Mouse (Mus musculus): ENCODE results near the gene Nfil3.

Gene Nfil3

DNA sequence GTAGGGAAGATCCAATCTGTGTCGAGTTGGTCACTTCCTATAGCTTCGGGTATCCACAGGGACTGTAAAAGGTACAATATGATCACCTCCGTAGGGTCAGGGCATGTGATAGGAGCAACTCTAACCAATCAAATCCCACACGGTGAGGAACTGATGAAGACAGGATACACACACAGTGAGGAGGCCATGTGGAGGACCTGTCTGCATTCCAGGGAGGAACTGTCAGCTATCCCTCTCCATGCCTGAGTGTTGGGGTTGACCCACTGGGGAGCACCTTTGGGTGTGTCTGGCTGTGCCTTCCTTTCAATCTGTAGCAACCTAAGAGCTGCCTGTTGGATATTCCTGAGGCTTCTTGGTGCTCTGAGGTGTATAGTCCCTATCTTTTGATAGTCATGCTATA lies 18.0 kb downstream of the Nfil3 start:
- in situ Hi-C loops (cut with MboI; ENCODE audit: low pct_unique_long_range_greater_than_20kb in 1 of 2, low sequenced_read_pairs in 2 of 2, unreplicated experiment in 1 of 2) = no loop called here

DNA sequence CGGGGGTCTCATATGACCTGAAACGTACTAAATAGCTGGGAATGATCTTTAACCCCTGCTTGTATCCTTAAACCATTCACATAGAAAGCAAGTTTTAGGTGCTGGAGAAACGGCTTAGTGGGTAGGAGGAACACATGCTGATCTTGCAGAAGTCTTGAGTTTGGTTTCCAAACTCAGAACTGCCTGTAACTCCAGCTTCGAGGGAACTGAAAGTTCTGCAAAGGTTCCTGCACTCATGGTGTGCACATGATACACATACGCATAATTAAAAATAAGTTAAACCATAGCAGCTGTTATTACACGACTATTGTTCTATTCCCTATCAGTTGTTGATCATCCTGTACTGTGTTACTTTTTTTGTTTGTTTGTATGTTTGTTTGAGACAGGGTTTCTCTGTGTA lies 18.5 kb downstream of the Nfil3 start:
- in situ Hi-C loops (cut with MboI; ENCODE audit: low pct_unique_long_range_greater_than_20kb in 1 of 2, low sequenced_read_pairs in 2 of 2, unreplicated experiment in 1 of 2) = no loop called here

DNA sequence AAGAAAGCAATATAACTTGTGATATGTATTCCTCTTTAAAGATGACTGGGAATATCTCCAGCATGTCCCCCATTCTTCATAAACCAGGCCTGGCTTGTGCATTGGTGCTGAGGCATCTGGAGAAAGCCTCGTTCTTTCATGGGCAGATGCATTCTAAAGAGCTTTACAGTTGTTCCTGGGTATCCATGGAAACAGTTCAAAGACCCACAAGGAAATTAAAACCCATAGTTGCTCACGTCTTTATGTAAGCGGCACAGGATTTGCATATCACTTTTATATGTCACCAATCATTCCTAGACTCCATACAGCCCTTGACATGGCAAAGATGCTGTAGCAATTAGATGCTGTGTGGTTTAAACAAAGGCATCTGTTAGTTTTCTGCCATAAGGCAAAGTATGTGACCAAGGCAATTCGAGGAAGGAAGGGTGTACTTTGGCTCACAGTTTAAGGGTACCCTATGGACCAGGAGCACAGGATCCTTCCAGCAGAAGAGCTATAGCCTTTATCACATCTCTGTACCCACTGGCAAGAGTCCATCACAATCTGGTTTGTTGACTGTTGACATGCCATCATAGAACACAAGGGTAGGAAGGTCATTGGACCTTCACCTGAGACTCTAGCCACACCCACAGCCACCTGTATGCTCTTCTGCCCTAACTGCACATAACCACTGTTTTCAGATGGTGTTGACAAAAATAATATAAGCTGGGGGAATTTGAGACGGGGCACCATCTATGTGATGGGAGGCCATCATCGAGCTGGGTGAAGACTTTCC lies 26.9 kb downstream of the Nfil3 start:
- in situ Hi-C loops (cut with MboI; ENCODE audit: low pct_unique_long_range_greater_than_20kb in 1 of 2, low sequenced_read_pairs in 2 of 2, unreplicated experiment in 1 of 2) = no loop called here

DNA sequence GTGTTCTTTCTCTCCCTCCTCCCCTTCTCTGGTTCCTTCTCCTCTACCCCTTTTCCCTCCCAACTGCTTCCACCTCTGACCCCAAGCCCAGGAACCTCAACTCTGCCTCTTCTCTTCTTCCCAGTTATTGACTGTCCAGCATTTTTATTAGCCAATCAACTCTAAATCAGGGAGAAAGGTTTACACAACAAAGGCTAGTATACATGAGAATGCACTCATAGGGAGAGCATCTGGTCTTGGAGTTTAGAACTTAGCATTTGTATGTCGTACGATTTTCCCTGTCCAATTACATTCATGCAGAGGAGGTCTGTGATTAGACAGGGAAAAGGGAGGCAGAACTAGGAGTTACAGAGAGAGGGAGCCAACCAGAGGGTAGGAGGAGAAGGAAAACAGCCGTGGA lies 31.7 kb downstream of the Nfil3 start:
- in situ Hi-C loops (cut with MboI; ENCODE audit: low pct_unique_long_range_greater_than_20kb in 1 of 2, low sequenced_read_pairs in 2 of 2, unreplicated experiment in 1 of 2) = no loop called here

DNA sequence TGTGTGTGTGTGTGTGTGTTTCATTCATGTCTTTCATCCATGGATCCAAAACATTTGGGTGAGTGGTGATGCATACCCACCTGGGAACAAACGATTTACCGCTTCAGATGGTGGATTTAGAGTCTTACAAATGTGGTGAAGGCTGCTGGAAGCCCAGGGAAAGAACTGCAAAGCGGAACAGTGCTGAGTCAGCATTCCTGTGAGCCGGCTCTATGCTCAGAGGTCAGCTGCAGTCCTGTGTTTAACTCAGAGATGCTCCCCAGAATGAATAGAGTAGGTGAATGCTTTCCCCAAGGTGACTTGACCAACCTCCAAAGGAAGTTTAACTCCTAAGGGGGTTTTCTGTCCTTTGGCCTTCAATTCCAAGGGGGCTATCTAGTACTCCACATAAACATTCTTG lies 33.3 kb downstream of the Nfil3 start:
- in situ Hi-C loops (cut with MboI; ENCODE audit: low pct_unique_long_range_greater_than_20kb in 1 of 2, low sequenced_read_pairs in 2 of 2, unreplicated experiment in 1 of 2) = no loop called here

DNA sequence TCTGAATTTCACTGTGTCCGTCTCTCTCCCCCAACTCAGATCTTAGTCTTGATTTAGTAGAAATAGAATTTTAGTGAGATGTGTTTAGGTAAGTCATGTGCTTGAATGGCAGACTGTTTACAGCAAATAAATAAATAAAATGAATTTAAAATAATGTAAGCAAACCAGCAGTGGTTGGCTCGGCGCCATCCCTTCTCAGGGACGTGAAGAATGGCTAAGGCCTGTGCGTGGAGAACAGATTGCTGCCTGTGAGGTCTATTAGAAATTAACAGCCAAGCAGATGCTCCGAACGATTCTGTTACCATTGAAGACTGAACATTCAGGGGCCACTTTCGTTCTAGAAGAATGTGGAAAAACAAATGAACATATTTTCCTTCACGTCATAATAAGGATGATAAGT lies 35.1 kb downstream of the Nfil3 start:
- in situ Hi-C loops (cut with MboI; ENCODE audit: low pct_unique_long_range_greater_than_20kb in 1 of 2, low sequenced_read_pairs in 2 of 2, unreplicated experiment in 1 of 2) = no loop called here

DNA sequence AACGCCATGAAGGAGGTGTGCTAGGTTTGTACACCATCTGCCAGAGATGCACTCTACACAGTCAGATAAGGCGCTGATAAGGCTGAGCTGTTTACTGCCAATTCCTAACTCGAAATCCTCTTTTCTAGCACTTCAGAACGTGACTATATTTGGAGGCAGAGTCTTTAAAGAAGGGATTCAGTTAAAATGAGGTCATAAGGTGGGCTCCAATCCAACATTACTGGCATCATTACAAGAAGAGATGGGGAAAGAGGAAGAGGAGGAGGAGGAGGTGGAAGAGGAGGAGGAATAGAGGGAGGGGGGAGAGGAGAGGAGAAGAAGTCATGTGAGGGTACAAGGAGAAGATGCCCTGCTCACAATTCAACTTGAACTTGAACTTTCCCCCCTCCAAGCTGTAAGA lies 36.8 kb downstream of the Nfil3 start:
- in situ Hi-C loops (cut with MboI; ENCODE audit: low pct_unique_long_range_greater_than_20kb in 1 of 2, low sequenced_read_pairs in 2 of 2, unreplicated experiment in 1 of 2) = no loop called here

DNA sequence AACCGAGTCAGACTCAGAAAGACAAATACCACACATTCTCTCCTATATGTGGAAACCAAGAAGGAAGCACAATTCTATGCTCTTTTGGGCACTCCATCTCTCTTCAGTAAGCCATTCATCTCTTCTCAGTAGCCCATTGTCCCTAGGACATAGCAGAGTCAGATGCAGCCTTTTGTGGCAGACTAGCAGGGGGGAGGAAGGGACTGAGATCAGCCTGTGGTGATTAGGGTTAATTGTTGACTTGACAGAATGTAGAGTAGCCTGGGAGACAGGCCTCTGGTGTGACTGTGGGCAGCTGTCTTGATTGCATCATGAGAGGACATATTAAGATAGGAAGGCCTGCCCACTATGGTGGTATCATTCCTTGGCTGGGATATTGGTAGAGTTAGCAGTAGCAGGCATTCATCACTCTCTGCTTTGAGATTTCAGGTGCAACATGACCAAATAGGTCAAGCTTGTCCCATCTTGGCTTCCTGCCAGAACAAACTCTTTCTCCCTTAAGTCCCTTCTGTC lies 37.9 kb downstream of the Nfil3 start:
- in situ Hi-C loops (cut with MboI; ENCODE audit: low pct_unique_long_range_greater_than_20kb in 1 of 2, low sequenced_read_pairs in 2 of 2, unreplicated experiment in 1 of 2) = no loop called here

DNA sequence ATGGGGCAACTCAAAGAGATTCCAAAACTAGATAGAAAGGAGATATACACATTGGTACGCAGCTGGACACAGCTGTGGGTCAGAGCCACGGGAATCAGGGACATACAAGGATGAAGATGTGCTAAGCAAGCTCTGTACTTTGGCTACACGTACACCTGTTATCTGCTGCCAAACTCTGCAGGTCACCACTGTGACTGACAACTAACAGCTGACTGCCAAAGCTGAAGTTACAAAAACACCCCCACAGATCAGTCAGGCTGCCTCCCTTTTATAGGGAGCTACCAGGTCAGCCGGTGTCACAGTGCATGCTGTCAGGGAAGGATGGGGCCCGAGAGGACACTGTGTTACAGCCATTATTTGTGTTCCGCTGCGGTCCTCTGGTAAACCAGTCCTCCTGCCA lies 39.9 kb downstream of the Nfil3 start:
- in situ Hi-C loops (cut with MboI; ENCODE audit: low pct_unique_long_range_greater_than_20kb in 1 of 2, low sequenced_read_pairs in 2 of 2, unreplicated experiment in 1 of 2) = no loop called here

DNA sequence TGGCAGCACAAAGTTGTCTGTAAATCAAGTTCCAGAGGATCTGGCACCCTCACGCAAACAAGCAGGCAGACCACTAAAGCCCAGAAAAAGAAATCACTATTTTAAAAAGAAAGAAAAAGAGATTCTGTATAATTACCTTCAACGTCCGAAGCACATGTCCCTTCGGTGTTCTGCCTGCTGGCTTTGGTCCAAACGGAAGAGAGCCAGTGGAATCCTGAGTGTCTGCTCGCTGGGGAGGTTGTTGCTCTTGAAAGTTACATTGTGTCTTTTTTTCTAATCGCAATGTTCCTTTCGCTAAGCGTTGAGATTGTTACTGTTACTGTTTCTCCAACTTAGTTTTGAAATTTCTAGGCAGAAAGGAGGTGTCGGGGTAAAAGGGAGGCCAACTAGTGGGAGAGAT lies 50.3 kb downstream of the Nfil3 start:
- in situ Hi-C loops (cut with MboI; ENCODE audit: low pct_unique_long_range_greater_than_20kb in 1 of 2, low sequenced_read_pairs in 2 of 2, unreplicated experiment in 1 of 2) = no loop called here

DNA sequence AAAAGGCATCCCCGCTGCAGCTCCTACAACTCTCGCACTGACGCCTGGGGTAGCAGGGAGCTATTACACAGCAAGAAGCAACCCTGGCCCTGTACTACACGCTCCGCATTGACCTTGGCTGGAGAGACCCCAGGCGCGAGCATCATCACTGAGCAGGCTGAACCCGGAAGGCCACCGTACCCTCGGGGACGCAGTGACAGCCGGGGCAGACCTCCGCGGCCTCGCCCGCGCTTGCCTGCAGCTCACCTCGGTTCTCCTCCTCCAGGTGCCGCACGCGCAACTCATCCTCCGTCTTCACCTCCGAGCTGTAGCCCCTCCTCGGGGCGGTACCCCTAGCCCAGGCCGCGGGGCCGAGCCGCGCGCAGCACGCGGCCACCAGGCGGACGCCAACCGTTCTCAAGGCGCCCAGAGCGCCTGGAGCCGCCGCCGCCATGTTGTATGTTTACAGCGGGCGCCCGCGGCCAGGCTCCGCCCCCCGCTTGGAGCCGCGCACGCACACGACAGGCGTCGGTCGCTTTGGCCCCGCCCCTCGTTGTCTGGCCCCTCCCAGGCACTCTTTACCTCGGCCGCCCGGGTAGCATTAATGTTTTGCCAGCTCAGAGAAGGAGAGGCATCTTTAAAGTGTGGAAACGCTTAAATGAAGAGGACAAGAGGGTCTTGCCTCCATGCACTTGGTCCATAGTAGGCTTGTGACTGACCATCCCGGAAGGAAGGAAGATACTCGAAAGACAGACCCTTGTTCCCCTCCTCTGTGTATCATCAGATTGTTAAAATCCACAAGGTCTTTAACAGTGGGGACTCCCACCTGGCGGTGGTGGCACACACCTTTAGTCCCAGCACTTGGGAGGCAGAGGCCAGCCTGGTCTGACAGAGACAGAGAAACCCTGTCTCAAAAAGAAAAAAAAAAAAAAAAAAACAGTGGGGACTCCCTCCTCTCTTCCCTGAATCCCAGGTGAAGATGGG lies 51.4 kb downstream of the Nfil3 start, which contains the start of gene Auh:
Auh (minus strand) TSS at position 473 of the 963 bp plus-strand sequence.
- in situ Hi-C loops (cut with MboI; ENCODE audit: low pct_unique_long_range_greater_than_20kb in 1 of 2, low sequenced_read_pairs in 2 of 2, unreplicated experiment in 1 of 2) = no loop called here

DNA sequence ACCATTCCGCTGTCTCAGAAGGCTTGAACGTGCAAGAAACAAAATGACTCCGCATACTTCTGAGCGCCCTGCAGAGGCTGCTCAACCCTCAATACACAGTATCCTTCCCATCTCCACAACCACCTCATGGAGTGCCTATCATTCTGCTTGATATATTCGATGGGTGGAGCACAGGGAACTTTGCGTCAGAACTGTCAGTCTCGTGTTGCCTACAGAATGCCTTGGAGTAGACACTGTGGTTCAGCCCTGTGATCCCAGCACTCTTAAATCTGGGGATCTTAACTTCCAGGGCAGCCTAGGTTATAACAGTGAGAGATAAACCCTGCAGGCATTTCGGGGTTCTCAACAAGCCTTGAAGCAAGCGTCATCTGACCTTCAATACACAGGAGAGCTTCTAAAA lies 52.5 kb downstream of the Nfil3 start:
- in situ Hi-C loops (cut with MboI; ENCODE audit: low pct_unique_long_range_greater_than_20kb in 1 of 2, low sequenced_read_pairs in 2 of 2, unreplicated experiment in 1 of 2) = no loop called here

DNA sequence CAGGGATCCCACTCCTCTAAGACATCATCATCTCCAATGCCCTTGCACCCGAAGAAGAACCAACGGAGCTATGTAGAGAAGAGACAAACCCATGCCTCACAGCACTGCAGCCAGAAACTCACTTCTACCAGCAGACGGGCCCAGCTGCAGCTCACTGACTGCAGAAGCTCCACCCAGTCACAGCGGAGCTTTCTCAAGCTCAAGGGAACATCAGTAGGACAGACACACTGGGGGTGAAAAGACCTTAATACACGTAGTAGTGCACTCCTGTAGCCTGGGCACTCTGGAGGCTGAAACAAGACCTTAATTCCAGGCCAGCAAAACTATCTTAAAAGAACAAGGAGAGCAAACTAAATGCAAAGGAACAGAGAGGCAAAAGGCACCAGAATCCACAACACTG lies 56.4 kb downstream of the Nfil3 start:
- in situ Hi-C loops (cut with MboI; ENCODE audit: low pct_unique_long_range_greater_than_20kb in 1 of 2, low sequenced_read_pairs in 2 of 2, unreplicated experiment in 1 of 2) = no loop called here

DNA sequence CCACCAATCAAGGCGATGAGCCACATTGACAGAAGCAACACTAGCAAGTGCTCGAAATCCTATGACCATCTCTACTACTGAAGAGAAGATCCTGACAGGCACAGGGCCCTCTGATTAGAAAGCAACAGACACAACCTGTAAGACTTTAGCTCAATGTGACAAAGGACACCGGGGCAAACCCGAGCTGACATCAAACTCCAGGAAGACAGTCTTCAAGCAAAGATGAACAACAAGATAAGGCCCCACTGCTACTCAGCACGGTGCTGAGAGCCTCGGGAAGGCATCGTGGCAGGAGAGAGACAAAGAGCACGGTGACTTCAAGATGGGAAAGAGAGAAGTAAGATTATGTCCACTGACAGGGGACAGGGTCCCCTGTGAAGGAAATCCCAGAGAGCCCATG lies 58.9 kb downstream of the Nfil3 start:
- in situ Hi-C loops (cut with MboI; ENCODE audit: low pct_unique_long_range_greater_than_20kb in 1 of 2, low sequenced_read_pairs in 2 of 2, unreplicated experiment in 1 of 2) = no loop called here

DNA sequence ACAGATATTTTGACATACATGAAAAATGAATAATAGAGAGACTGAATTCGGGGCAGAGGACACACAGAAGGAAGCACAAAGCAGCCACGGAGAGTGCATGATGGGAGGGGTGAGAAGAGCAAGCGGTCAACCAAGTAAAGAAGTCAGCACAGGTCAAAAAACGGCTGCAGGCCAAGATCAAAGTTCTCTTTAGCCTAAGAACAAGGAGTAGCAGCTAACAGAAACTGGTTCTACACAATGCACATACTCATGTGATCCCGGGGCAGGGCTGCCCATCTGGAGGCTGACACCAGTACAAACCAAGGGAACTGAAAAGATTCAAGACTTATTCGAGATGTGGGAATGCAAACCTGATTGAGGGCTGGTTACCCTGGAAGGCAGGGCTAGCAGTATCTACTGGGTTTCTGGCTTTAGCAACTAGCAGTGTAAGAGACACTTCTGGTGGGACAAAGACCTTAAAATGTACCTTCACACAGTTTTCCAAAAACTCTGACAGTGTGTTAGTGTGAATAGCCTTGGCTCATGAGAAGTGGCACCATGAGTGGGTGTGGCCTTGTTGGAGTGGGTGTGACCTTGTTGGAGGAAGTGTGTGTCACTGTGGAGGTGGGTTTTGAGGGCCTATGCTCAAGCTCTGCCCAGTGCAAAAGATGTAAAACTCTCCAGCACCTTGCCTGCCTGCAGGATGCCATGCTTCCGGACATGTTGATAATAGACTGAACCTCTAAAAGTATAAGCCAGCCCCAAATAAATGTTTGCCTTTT lies 59.6 kb downstream of the Nfil3 start:
- in situ Hi-C loops (cut with MboI; ENCODE audit: low pct_unique_long_range_greater_than_20kb in 1 of 2, low sequenced_read_pairs in 2 of 2, unreplicated experiment in 1 of 2) = no loop called here

DNA sequence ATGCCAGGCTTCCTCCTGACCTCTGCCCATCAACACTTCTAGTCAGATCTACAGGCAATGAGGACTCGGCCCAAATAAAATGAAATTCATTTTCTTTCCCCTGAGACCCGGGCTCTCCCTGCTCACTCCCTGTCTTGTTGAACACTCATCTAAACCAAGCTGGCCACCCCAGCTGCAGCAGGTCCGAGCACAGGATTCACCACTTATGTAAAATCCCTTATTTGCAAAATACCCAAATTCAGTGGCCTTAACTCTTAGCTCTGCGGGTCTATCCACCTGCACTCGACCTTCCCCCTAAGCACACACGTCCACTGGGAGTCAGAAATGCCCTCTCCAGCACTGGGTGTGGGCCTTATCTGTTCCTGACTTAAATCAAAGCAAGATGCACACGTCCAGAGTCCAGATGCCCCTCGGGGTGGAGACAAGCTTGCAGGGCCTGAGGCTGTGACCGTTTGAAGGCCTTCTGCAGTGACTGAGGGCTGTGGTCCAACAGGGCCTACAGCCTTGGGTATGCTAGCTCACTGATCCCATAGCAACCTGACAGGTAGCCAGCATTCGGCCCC lies 61.0 kb downstream of the Nfil3 start:
- in situ Hi-C loops (cut with MboI; ENCODE audit: low pct_unique_long_range_greater_than_20kb in 1 of 2, low sequenced_read_pairs in 2 of 2, unreplicated experiment in 1 of 2) = no loop called here

DNA sequence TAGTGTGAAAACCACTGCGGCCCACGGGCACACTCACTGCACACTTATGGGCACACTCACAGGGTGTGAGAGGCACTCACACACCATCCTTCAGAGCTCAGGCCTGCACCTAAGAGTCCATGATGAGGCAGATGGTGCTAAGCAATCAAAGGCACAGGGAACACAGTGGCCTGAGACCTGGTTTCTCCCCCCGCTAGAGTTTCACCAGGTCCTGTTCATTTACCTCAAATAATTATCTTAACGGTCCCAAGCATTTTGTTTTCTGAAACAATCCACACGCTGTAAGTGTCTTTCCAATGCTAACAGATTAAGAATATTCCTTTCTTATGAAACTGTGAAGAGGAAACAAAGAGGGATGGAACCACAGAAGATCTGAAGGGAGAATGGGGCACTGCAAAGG lies 62.5 kb downstream of the Nfil3 start:
- in situ Hi-C loops (cut with MboI; ENCODE audit: low pct_unique_long_range_greater_than_20kb in 1 of 2, low sequenced_read_pairs in 2 of 2, unreplicated experiment in 1 of 2) = no loop called here
